Mouse (Mus musculus) lung, postnatal 0 days (tissue): ENCODE measurements around the gene Nupr1. TPM values are rescaled to one million over a fixed set of nuclear protein-coding genes. Genes with fewer than 3 reads are reported as not detected.

ENCODE experiments used
- ATAC-seq: fragments of 200-750 bp; cut with Nextera tagmentation; 2 replicates; pipeline ENCODE4 v1.8.0; 2017; ENCODE audit warnings: moderate library complexity
- DNase-seq: peaks from one replicate; pipeline ENCODE4 v3.0.0-alpha.2; 2016; ENCODE audit warnings: low spot score
- H3K27ac ChIP-seq: fragments of 300-500 bp; sonication (generic); 2 replicates; pipeline ENCODE4 v1.5.1; 2014; ENCODE audit warnings: antibody characterized with exemption, mild to moderate bottlenecking, low read length, mixed read lengths
- H3K27me3 ChIP-seq: fragments of 300-500 bp; sonication (generic); replicated peaks from 2 replicates; pipeline ENCODE4 v1.6.1; 2014; ENCODE audit warnings: low read length, mixed read lengths; ENCODE audit not compliant: insufficient read depth
- H3K36me3 ChIP-seq: fragments of 300-500 bp; sonication (generic); 2 replicates; pipeline ENCODE4 v1.6.1; 2014; ENCODE audit warnings: low read length, mixed read lengths; ENCODE audit not compliant: insufficient read depth
- H3K4me1 ChIP-seq: fragments of 300-500 bp; sonication (generic); 2 replicates; pipeline ENCODE4 v1.6.1; 2014; ENCODE audit warnings: antibody characterized with exemption, low read depth, low read length, mixed read lengths; ENCODE audit not compliant: insufficient read depth
- H3K4me2 ChIP-seq: fragments of 300-500 bp; sonication (generic); replicated peaks from 2 replicates; pipeline ENCODE4 v1.6.1; 2014; ENCODE audit warnings: low read depth, mild to moderate bottlenecking, low read length, moderate library complexity, mixed read lengths
- H3K4me3 ChIP-seq: fragments of 300-500 bp; sonication (generic); 2 replicates; pipeline ENCODE4 v1.5.1; 2014; ENCODE audit warnings: low read depth, low read length
- H3K9ac ChIP-seq: fragments of 300-500 bp; sonication (generic); replicated peaks from 2 replicates; pipeline ENCODE4 v1.6.1; 2014; ENCODE audit warnings: low read depth, mild to moderate bottlenecking
- H3K9me3 ChIP-seq: fragments of 300-500 bp; sonication (generic); 2 replicates; pipeline ENCODE4 v1.6.1; 2016; ENCODE audit warnings: low read length, mixed read lengths
- CTCF ChIP-seq: IDR thresholded peaks from 2 replicates; pipeline ENCODE4 v1.5.1; 2016; ENCODE audit warnings: antibody characterized with exemption, mild to moderate bottlenecking
- EP300 ChIP-seq: IDR thresholded peaks from 2 replicates; pipeline ENCODE4 v1.6.1; 2016; ENCODE audit warnings: antibody characterized with exemption, mild to moderate bottlenecking, control low read depth
- WGBS: fragments of 180-500 bp; shearing (Covaris S2); extraction: QIAGEN DNeasy Blood & Tissue Kit; methylation state at CpG from one replicate; pipeline ENCODE4 v1.1.7; 2014; 5-methylcytosine and 5-hydroxymethylcytosine counted together
- polyA plus RNA-seq: library from polyadenylated mRNA; unstranded; fragments of >200 nt; fragmentation: Nextera tagmentation; extraction: Ambion mirVana; gene quantifications from 2 replicates; pipeline ENCODE4 v1.2.1, GENCODE M21; 2015

The Nupr1 gene
- polyA plus RNA-seq, 1 experiment from 2014 or later = 308 TPM

GRCm38 (mm10) chr7:126584506-126584977 is 46.1 kb downstream of the Nupr1 start, which contains the start of gene Apobr:
Apobr (plus strand) TSS chr7:126584942.
- ATAC-seq (no peak), DNase-seq (peak; percentile 56)
- Histone ChIP-seq H3K4me2 (peak within 1 kb of the TSS; percentile 78), H3K9me3 (no peaks in the 10 kb centered on the region), H3K27ac (peak within 1 kb of the TSS; percentile 26; the same call in 1 of the 2 replicates), H3K9ac (no peak within 1 kb of the TSS), H3K27me3 (no peaks in the 10 kb centered on the region), H3K36me3 (no peaks in the 10 kb centered on the region), H3K4me3 (peak within 1 kb of the TSS; percentile 49; the same call in 1 of the 2 replicates), H3K4me1 (no peaks in the 10 kb centered on the region; the same call in 1 of the 2 replicates)
- 66% methylated on average over 8 of the region's 8 CpGs for WGBS
- no peak for TF ChIP-seq CTCF
- TF ChIP-seq EP300 = no peak

DNA sequence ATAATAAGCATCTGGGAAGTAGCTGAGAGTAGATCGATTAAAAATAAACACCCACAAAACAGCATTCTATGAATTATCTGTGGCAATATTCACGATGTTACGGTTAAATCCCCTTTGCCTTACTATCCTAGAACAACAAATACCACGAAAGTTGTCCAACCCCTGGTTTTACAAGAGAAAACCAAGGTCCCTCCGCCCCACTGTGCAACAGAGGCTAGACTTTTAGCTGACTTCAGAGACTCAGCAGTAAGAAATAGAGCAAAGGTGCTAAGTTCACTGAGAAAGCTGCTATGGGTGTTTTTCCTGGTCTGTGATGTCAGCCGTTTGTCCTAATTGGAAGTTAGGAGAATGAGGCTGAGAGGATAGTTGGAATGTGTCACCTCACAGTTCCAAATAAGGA is 46.9 kb downstream of the Nupr1 start:
- peak; percentile 25 for DNase-seq
- H3K9ac ChIP-seq = no peak overlapping the region

DNA sequence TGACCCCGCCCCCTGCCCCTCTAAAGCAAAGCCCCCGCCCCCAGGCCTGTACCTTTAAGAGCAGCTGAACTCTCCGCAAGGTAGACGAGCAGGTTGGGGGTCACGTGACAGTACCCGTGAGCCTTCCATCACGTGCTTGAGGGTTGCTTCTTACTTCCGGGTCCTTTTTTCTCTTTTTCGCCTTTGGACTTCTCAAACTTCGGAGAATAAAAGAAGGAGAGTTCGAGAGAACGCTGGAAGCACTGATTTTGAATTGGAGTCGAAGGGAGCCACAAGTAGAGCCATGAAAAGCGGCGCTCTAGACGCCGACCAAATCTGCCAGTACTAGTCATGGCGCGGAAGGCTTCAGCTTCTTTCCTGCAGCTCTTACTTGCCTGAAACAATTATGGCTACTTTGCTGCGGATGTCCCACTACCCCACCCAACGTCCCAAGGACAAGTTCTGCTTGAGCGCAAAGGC is 47.4 kb downstream of the Nupr1 start:
- Histone ChIP-seq H3K27me3 (no peaks in the 10 kb centered on the region), H3K9me3 (no peaks in the 10 kb centered on the region), H3K4me2 (peak overlapping the region; percentile 78), H3K9ac (peak overlapping the region; percentile 29), H3K27ac (peak overlapping the region; percentile 85), H3K36me3 (no peaks in the 10 kb centered on the region), H3K4me3 (peak overlapping the region; percentile 49), H3K4me1 (no peaks in the 10 kb centered on the region; the same call in 1 of the 2 replicates)
- ATAC-seq (peak; percentile 85), DNase-seq (peak; percentile 95)
- TF ChIP-seq CTCF (no peak), EP300 (peak; percentile 57; the same call in 1 of the 2 replicates)
- WGBS = under 1% methylated on average over 22 of the region's 22 CpGs

More for the DNA sequence above, 46.9 kb downstream of the Nupr1 start:
- Histone ChIP-seq H3K4me3 (peak overlapping the region; percentile 49; the same call in 1 of the 2 replicates), H3K4me2 (peak overlapping the region; percentile 78), H3K4me1 (no peaks in the 10 kb centered on the region; the same call in 1 of the 2 replicates), H3K27me3 (no peaks in the 10 kb centered on the region), H3K27ac (peak overlapping the region; percentile 85; the same call in 1 of the 2 replicates), H3K9me3 (no peaks in the 10 kb centered on the region), H3K36me3 (no peaks in the 10 kb centered on the region)
- 47% methylated on average over 6 of the region's 6 CpGs for WGBS
- TF ChIP-seq CTCF (no peak), EP300 (no peak)
- no peak for ATAC-seq

- Histone ChIP-seq H3K4me1 (no peaks in the 10 kb centered on the region; the same call in 1 of the 2 replicates), H3K36me3 (no peaks in the 10 kb centered on the region), H3K27me3 (no peaks in the 10 kb centered on the region), H3K27ac (0 out of 2 replicates have a peak overlapping the region, but pooled peaks have one; percentile 85), H3K4me3 (peak overlapping the region; percentile 49), H3K4me2 (peak overlapping the region; percentile 78), H3K9ac (peak overlapping the region; percentile 29), H3K9me3 (no peaks in the 10 kb centered on the region)
- no peak for TF ChIP-seq EP300
- TF ChIP-seq CTCF = no peak
- ATAC-seq = peak; percentile 49
- 4% methylated on average over 20 of the region's 20 CpGs for WGBS
- DNase-seq = peak; percentile 55
These were observed 47.9 kb downstream of the Nupr1 start for GRCm38 (mm10) chr7:126582759-126583158.

DNA sequence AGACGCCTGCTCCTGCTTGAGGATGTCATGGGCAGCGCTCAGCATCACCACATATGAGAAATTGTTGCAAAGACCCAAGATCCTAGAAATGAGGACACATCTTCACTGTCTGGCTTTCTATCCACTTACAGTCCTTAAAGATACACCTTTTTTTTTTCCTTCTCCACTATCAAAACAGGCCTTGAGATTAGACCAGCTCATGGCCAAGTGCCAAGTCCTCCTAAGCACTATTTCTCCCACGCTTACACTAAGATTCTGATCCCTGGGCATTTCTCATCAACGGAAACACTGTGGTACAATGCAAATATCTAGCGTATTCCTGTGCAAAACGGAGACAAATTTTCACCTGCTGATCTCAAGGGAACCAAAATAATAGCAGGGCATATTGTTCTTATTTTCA is 49.0 kb downstream of the Nupr1 start:
- no peak for TF ChIP-seq CTCF
- no peak for TF ChIP-seq EP300
- no peak overlapping the region for H3K4me3 ChIP-seq
- ATAC-seq = no peak
- no peaks in the 10 kb centered on the region for H3K27me3 ChIP-seq
- H3K9me3 ChIP-seq = no peaks in the 10 kb centered on the region
- H3K36me3 ChIP-seq = no peaks in the 10 kb centered on the region
- H3K4me2 ChIP-seq = no peak overlapping the region
- H3K9ac ChIP-seq = no peak overlapping the region
- no peak overlapping the region for H3K27ac ChIP-seq
- H3K4me1 ChIP-seq = no peaks in the 10 kb centered on the region; the same call in 1 of the 2 replicates
- WGBS = 70% methylated on average over 6 of the region's 6 CpGs
- DNase-seq = no peak

DNA sequence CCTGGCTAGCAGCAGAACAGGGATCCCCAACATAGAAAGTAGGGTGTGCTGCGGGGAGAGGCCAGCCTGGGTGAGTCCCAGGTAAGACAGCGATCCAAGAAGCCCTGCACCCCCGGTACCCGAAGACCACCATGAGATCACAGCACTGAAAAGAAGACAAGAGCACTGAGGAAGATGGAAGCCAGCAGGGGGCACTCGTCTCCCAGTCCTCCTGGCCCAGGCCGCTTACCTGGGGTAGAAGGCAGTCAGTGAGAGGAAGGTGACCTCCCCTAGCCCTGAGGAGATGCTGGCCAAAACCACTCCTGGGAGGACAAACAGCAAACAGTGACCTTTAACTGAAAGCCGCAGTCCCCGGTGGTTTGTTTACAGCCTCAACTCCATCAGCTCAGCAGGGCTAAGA is 51.5 kb downstream of the Nupr1 start:
- WGBS = 48% methylated on average over 8 of the region's 8 CpGs
- H3K27ac ChIP-seq = no peak overlapping the region
- ATAC-seq (no peak), DNase-seq (peak; percentile 42)
- no peaks in the 10 kb centered on the region for H3K27me3 ChIP-seq
- H3K9ac ChIP-seq = no peak overlapping the region
- H3K36me3 ChIP-seq = peaks cover 4% of the 10 kb centered on the region; the same call in 1 of the 2 replicates
- no peaks in the 10 kb centered on the region for H3K9me3 ChIP-seq
- H3K4me1 ChIP-seq = no peaks in the 10 kb centered on the region; the same call in 1 of the 2 replicates
- no peak overlapping the region for H3K4me3 ChIP-seq
- no peak overlapping the region for H3K4me2 ChIP-seq
- TF ChIP-seq CTCF (peak; percentile 75), EP300 (no peak)
